Mouse (Mus musculus): Measurements from ENCODE around the gene Bricd5.

Gene Bricd5

DNA sequence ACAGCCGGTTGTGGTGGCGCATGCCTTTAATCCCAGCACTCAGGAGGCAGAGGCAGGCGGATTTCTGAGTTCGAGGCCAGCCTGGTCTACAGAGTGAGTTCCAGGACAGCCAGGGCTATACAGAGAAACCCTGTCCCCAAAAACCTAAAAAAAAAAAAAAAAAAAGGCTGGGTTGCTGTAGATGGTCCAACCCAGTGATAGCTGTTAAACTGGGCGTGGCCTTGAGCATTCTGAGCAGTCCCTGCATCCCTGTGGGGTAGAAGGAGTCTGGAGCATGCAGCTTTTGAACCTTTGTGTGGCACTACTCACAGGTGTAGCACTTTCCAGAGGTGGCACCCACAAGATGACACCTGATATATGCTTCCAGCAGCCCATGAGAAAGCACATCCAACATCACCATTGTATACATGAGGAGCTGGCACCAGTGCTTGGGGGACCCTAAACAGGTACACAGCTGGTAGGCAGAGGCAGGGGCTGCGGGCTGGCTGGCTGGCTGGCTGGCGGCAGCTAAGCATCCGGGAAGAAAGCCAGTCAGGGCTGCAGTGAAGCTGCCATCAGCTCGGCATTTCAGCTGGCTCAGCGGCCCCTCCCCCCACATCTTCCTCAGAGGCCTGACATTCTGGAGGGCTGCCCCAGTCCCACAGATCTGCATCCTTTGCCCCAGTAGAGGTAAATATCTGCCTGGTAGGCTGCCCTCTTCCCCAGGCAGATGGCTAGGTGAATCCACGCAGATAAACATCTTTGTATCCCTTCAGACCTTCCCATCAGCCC, 11.6 kb downstream of the Bricd5 start:
- DNase-seq (ENCODE audit: low read depth), result no peak

DNA sequence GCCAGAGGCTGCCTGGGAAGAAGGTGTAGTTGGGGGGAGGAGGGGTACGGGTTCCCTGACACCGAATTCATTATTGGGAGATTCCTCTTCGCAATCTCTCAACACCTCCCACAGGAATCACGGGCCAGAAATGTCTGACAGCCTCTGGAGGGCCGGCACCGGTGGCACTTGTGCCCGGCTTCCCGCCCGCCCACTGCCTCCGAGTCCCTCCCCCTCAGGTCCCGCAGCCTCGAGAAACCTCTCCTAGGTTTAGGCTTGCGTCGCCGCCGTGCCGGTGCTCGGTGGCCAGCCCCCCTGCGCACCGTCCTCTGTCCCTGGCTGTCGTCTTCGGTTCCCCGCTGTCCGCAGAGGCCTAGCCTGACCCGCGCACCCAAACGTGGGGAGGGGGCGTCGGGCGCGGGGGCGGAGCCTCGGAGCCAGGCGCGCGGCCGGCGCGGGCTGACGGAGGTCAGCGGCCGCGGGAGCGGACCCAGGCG, 14.5 kb downstream of the Bricd5 start, which contains the start of gene Caskin1:
Gene Caskin1, plus strand, starts transcription at position 416 of the 476 bp plus-strand sequence.
- no peak for DNase-seq (ENCODE audit: low read depth)

DNA sequence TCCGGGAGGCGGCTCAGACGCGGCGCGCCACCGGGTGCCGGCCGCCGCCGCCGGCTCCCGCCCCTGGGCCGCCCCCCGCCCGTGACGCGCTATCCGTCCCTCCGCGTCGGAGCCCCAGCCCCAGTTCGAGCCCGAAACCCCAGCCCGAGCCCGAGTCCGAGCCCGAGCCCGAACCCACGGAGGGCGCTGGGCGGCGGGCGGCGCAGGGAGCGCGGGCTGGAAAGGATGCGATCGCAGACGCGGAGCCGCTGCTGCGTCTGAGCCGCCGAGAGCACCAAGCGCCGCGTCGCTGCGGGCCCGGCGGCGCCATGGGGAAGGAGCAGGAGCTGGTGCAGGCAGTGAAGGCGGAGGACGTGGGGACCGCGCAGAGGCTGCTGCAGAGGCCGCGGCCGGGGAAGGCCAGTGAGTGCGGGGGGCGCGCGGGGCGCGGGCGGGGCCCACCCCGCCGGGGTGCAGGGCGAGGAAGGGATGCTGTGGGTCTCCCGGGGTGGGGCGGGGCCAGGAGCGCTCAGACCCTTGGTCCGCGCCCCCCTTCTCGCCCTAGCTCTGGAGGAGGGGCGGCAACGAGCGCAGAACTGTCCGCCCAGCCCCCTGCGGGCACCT, 15.1 kb downstream of the Bricd5 start:
- no peak for DNase-seq (ENCODE audit: low read depth)

DNA sequence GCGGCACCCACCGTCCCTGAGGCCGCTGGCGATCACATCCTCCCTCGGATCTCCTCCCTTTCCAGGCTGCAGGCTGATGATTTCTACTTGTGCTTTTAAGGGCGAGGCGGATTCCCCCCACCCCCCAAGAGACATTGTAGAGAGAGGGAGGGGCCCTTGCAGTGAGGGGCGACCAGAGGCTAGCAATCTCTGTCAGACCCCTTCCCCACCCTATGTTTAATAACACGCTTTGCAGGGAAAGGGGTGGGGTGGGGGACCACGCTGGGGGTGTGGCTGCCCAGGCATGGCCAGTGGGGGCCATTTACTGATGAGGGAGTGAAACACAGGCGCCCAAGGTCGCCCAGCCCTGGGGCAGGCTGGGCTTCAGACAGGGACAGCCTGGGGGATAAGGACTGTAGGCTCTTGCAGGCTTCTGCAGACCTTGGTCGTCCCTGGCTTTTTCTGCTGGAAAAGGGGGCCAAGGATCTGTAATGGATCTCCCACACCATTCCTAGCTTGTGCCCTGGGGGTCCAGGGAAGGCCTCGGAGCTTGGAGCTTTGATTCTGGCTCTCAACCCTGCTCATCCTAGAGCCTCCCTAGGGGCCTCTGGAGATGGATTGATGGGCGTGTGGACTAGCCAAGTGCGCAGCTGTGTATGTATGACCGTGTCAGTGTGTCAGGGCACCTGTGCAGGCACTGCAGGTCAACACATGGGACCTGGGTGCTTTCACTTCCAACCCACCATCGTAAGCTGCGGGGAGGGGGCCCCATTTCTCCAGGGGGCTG, 15.8 kb downstream of the Bricd5 start:
- no peak for DNase-seq (ENCODE audit: low read depth)

DNA sequence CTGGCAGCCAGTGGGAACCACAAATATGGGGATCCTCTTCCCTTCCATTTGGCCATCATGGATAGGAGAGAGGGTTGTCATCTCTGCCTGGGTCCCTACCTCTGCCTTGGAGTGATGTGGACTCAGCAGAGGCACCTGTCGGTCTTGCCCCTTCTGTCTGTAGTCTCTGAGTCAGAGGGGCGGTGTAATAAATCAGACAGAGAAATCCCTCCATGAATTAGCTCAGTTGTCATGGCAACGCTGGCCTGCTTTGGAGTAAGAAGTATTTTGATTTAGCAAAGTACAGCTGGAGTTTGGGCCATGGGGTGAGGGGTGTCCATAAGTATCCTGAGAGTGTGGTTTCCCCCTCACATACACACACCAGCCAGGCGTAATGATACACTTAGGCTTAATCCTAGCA, 16.7 kb downstream of the Bricd5 start:
- DNase-seq (ENCODE audit: low read depth), result no peak

DNA sequence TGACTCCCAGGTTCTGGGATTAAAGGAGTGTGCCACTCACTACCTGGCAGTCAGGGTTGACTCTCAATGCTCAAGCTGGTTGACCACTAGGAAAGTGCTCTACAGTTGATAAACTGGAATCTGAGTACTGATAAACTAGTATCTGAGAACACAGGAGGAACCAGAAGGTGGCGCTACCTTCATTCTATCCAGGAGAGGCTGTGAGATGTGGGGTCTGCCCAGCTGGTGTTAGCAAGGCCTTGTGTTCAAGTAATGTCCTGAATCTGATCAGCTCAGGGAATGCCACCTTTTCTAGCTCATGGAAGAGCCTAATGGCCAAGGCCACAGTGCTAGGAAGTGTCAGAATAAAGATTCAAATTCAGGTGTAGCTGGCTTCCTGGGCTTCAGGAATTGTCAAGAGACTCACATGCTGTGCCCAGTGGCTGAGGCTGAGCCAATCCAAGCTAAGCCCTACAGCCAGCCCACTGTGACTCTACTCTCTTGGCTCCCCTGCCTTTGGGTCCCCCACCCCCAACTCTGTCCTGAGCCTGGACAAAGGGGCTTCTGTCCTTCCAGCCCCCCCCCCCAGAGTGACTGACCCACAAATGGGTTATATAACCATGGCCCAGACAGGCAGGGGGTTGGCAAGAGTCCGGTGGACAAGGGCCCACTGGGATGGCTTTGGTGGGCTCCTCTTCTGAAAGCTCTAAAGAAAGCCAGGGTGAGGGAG, 21.1 kb downstream of the Bricd5 start:
- DNase-seq (ENCODE audit: low read depth), result no peak

DNA sequence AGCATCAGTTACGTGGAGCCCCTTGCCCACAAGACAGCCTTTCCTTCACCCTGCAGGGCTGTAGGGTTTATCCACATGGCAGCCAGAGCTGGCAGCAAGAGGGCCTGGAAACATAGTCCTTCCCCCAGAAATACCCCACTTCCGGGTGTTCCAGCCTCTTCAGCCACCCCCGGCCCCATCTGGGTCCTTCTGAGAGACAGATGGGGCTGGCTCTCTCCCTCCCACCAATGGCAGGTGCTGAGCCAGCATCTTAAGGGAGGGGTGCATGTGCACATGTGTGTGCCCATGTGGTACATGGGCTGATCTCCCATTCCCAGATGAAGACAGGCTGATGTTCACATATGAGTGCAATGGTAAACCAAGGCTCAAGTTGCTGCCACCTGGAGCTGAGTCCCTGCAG, 21.8 kb downstream of the Bricd5 start:
- DNase-seq (ENCODE audit: low read depth), result no peak

DNA sequence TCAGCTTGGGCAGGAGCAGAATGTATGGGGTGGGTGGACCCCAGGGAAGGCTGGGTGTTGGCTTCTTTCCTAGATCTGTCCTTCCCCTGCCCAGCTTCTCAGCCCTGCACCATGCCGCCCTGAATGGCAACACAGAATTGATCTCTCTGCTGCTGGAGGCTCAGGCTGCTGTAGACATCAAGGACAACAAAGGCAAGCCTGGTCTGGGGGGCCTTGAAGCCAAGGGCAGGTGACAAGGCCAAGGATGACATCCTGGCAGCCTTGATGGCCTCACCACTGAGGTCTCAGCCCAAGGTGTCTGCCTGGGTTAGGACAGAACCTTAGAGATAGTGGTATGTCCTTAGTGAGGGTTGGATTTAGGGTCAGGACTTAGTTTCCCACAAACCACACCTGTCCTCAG, 22.3 kb downstream of the Bricd5 start:
- no peak for DNase-seq (ENCODE audit: low read depth)

DNA sequence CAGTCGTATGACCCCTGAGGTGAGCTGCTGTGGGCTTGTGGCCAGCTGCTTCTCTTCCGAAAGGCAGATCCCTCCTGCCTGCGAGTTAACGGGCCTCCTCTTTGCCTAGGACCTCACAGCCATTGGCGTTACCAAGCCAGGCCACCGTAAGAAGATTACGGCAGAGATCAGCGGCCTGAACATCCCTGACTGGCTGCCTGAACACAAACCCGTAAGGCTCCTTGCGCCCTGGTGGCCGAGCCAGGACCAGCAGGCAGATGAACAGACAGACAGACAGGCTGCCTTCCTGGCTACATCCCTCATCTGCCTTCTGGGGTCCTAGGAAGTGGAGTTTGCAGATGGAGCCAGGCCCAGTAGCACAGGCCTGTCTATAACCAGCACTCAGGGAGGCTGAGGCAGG, 28.5 kb downstream of the Bricd5 start:
- no peak for DNase-seq (ENCODE audit: low read depth)

DNA sequence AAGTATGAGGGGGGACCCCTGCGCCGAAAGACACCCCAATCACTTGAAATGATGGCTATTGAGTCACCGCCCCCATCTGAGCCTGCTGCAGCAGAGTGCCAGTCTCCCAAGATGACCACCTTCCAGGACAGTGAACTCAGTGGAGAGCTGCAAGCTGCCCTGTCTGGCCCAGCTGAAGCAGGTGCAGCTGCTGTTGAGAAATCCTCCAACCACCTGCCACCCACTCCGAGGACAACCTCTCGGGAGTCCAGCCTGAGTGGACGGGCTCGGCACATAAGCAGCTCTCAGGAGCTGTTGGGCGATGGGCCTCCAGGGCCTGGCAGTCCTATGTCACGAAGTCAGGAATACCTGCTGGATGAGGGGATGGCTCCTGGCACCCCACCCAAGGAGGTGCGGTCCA, 30.4 kb downstream of the Bricd5 start:
- DNase-seq (ENCODE audit: low read depth), result no peak

DNA sequence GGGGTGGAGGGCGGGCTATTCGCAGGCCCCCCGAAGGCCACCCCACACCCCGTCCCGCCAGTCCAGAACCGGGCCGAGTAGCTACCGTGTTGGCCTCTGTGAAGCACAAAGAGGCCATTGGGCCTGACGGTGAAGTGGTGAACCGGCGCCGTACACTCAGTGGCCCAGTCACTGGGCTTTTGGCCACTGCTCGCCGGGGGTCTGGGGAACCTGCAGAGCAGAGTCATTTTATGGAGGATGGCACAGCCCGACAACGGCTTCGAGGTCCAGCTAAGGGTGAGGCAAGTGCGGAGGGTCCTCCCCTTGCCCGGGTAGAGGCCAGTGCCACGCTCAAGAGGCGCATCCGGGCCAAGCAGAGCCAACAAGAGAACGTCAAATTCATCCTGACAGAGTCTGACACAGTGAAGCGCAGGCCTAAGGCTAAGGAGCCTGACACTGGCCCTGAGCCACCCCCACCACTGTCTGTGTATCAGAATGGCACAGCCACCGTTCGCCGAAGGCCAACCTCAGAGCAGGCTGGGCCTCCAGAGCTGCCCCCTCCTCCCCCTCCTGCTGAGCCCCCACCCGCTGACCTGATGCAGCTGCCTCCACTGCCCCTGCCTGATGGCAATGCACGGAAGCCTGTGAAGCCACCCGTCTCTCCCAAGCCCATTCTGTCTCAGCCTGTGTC, 31.7 kb downstream of the Bricd5 start:
- DNase-seq (ENCODE audit: low read depth), result no peak

DNA sequence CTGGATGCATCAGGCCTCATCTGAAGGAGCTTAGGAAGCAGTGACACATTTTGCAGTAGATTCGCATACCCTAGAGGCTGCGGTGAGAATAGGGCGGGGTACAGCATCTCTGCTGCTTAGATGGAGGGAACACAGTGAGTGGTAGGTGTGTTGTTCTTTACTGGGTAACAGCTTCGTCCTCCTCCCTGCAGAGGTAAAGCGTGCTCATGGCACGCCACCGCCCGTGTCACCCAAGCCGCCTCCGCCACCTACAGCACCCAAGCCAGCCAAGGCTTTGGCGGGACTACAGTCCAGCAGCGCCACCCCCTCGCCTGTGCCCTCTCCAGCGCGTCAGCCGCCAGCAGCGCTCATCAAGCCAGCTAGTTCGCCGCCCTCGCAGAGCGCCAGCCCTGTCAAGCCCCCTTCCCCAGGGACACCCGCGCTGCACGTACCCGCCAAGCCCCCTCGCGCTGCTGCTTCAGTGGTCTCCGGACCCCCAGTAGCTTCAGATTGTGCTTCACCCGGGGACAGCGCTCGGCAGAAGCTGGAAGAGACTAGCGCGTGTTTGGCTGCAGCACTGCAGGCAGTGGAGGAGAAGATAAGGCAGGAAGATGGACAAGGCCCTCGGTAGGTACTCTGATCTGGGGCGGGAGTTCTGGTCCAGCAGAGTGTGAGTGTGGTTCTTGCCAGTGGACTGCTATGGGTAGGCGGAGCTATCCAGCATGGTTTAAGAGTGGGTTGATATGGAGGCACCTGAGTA, 32.8 kb downstream of the Bricd5 start:
- DNase-seq (ENCODE audit: low read depth), result no peak

DNA sequence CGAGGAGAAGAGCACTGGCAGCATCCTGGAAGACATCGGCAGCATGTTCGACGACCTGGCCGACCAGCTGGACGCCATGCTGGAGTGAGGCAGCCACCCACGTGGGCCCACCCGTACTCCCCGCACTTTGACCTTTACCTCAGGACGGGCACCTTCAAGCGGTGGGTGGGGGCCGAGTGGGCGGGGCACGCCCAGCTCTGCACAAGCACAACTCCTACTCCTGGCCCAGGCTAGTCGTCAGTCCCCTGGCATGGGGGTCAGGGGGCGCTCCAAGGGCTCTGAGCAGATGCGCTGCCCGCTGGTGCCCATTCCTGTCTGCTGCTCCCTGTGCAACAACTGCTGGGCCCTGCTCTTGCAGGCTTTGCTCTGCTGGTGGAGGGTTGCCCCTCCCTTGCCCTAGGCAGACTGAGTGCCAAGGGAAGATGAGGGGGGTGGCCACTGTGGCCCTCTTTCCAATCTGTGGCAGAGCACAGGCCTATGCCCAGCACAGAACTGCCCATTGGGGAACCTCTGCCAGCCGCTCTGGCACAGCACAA, 33.5 kb downstream of the Bricd5 start:
- DNase-seq (ENCODE audit: low read depth), result no peak

DNA sequence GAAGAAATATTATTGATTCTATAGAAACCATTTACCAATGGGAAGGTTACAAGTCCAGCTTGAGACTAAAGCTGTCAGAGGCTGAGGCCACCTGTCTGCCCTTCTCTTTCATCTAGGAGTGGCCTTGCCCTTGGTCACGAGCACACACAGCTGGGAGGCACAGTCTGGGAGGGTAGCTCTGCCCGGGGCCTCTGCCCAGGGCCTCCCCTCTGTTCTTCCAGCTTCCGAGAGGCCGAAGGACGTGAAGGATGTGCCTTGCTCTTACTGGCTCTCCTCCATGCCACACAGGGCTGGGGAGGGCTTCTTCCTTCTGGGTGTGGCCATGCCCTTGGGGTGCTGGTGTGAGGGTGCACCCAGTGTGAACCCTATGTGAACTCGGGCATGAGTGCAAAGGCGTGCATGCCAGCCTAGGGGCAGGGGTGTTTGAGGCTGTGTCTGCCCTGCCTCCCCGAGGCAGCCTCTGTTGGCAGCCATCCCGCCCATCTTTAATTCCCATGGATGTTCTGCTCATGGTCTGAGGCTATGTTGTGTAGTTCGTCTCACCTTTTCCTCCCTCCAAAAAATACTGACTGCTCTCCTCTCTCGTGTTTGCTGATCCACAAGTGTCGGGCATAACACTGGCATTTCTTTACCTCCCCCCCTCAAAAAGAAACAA, 34.2 kb downstream of the Bricd5 start:
- DNase-seq (ENCODE audit: low read depth), result no peak

DNA sequence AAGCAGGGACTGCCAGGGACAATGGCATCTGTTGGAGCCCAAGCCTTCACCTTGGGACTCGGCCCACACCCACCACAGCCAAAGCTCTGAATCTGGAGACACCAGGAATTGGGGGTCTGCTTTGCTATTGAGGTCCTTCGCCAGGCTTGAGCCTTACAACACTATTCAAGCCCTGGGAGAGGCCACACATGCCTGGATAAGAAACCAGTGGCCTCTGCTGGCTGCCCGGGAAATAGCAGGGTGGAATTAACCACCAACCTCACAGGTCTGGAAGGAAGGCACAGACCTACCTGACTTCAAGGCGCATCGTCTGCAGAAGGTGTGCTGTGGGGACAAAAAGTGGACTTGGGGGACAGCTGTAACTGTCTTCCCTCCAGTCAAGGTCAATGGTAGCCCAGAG, 39.9 kb downstream of the Bricd5 start:
- DNase-seq (ENCODE audit: low read depth), result no peak

DNA sequence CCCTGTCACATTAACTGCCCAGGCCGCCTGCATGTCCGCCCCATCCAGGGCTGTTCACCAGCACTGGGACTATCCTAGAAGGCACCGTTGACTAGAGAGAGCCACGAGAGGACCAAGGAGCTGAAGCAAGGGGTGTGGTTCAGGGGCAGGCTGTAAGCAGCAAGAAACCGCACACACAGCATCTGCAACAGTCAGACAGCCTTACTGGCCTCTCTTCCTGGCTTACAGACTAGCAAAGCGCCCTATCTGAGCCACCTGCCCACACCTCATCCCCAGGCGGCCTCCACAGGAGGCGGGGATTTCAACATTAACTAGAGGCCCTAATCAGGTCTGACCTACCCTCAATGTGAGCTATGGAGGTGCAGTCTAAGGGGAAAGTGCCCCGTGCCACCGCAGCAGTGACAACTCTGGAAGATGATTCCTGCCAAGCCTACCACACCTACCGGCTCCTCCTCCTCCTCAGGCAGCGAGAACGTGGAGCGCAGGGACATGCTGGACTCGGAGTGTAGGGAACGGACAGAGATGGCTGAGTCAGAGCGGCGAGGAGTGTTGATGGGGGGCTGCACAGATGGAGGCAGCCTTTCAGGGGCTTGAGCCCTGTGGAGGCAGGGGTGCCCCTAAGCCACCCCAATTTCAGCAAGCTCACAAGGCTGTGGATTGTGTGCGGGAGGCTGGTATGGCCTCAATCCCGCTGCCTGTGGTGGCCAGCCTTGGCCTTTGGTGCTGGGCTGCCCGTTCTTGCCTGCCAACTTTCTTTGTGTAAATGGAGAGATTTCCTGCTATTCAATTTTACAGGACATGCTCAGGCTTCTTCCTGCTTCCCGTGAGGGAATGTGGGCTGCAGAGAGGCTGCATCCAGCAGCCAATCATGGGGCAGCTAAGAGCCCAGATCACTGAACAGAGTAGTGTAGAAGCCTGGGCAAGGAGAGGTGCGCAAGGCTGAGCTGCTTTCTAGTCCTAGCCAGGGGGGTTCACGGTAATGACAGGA, 40.9 kb downstream of the Bricd5 start:
- DNase-seq (ENCODE audit: low read depth), result no peak

DNA sequence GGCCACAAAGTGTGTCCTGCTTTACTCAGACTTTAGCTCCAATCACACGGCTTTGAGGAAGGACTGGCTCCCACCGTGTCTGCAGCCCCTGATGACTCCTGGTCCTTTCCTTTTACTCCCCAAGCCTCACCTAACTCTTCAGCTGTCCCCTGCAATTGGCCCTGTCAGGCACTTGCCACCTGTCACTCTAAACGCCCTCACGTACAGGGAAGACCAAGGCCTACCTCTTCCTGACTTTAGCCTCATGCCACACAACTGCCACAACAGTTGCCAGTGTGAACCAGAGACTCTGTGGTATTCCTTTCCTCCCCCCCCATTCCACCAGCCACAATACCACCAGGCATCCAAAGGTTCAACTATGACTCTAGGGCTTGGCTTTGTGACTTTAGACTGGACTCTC, 46.8 kb downstream of the Bricd5 start:
- no peak for DNase-seq (ENCODE audit: low read depth)

DNA sequence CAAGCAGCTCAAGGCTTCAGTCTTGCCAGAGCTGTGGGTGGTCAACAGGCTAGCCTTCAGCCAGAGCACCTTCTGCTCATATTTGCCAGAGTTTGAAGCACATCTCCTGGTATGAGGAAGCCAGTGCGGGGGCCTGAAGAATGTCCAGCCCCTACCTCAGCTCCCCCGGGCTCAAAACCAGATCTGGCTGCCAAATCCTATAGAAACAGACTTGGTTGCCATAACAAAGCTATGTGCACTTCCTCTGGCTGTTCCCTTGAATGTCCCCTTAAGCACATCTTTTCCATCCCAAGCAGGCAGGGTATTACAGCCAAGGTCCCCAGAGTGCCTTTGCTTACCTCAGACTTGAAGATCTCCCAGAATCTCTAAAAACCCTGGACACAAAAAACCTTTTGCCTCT, 51.0 kb downstream of the Bricd5 start:
- DNase-seq (ENCODE audit: low read depth), result no peak

Data from c-Kit-positive CD71-positive TER-119-negative erythroid progenitor cells, embryonic 14.5 days (primary cell).